In the genomic region with DNA sequence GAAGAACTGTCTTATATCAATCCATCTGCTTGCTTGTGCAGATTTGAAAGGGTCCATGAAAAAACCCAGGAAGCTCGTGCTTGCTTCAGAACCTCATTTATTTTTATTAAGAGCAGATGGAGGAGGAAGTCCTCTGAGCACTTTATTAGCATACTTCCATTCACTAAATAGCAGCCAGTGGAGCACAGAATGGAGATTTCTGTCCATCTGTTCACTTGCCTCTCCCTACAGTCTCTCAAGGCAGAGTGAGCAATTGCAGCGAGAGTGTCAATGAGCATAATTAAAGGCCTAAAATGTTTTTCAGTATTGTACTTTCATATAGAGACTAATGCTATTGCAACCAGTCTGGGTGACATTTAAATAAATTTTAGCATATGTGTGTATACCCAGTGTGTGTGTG, we compare ENCODE assay signal across 13 mouse cellular contexts.
DNase-seq lines count a peak whose midpoint lies in the region; ATAC-seq and TF ChIP-seq lines count a peak whose summit lies in the region.
"Had no signal": no experiment of that assay in that cellular context is flagged by ENCODE, and none has a peak within 500 bp of the region (broad histone marks: within the 10 kb centered on the region; RNA-seq: fewer than 3 reads in every experiment).

No protein-coding gene starts in this region.

- H3K9ac ChIP-seq in liver, postnatal 0 days (replicated peaks) = no peak overlapping the region
- H3K9ac ChIP-seq: heart, embryonic 13.5 days had no signal

- H3K4me3 ChIP-seq in layer of hippocampus, adult 2 months = no peak overlapping the region
- H3K4me3 ChIP-seq in liver, postnatal 0 days (ENCODE audit: low read depth, low read length) = no peak overlapping the region
- H3K4me3 ChIP-seq: heart, embryonic 13.5 days had no signal

- H3K4me2 ChIP-seq in liver, postnatal 0 days (ENCODE audit: low read depth, low read length) = no peak overlapping the region
- H3K4me2 ChIP-seq: heart, embryonic 13.5 days had no signal

- no peaks in the 10 kb centered on the region for H3K27me3 ChIP-seq in liver, postnatal 0 days (ENCODE audit: insufficient read depth, low read length)
- H3K27me3 ChIP-seq: heart, embryonic 13.5 days had no signal

- no peaks in the 10 kb centered on the region for H3K4me1 ChIP-seq in liver, postnatal 0 days (ENCODE audit: insufficient read depth)
- H3K4me1 ChIP-seq: heart, embryonic 13.5 days had no signal

- no peak overlapping the region for H3K27ac ChIP-seq in layer of hippocampus, adult 2 months
- no peak overlapping the region for H3K27ac ChIP-seq in liver, postnatal 0 days (ENCODE audit: low read depth)
- H3K27ac ChIP-seq: heart, embryonic 13.5 days; kidney, postnatal 0 days had no signal

- peak; percentile 14; the same call in 1 of the 2 replicates for TF ChIP-seq CTCF in layer of hippocampus, adult 2 months (conservative IDR thresholded peaks at IDR 0.05)
- TF ChIP-seq CTCF in liver, postnatal 0 days (IDR thresholded peaks at IDR 0.05; ENCODE audit: low read depth) = no peak

- H3K36me3 ChIP-seq in liver, postnatal 0 days (replicated peaks; ENCODE audit: insufficient read depth, low read length) = no peaks in the 10 kb centered on the region
- H3K36me3 ChIP-seq: heart, embryonic 13.5 days had no signal

- no peak for ATAC-seq in liver, postnatal 0 days
- ATAC-seq: inflammation-experienced regulatory T-cells, adult 6 months had no signal

- DNase-seq in embryo, embryonic 11 days = peak; percentile 1
- no peak for DNase-seq in embryo, embryonic 10 days (ENCODE audit: low spot score)
- peak; percentile 2 to 9 for DNase-seq in right cerebral cortex, adult 2 months (ENCODE audit: low spot score in 2 of 2)
- DNase-seq in right cerebral cortex, postnatal 25 days = no peak
- DNase-seq in layer of hippocampus, adult 2 months (ENCODE audit: low spot score in 2 of 2) = peak; percentile 25 to 55
- no peak for DNase-seq in liver, postnatal 0 days
- DNase-seq in gastrocnemius, postnatal 4 days (ENCODE audit: low spot score in 2 of 2) = no peak
- no peak for DNase-seq in right cerebral cortex, adult 18-20 months
- DNase-seq: cerebellum, adult 8-10 months; gastrocnemius, postnatal 10 days had no signal

- TF ChIP-seq EP300 in liver, postnatal 0 days (IDR thresholded peaks at IDR 0.05; ENCODE audit: low read depth) = no peak

- WGBS in liver, postnatal 0 days (ENCODE audit: insufficient replicate concordance) = 61% methylated on average over 2 of the region's 2 CpGs

- no peaks in the 10 kb centered on the region for H3K9me3 ChIP-seq in liver, postnatal 0 days (ENCODE audit: low read length)
- H3K9me3 ChIP-seq: heart, embryonic 13.5 days had no signal

Comparison
In these comparisons a context has a peak if more than half of its experiments do, and no peak if none do; other contexts are left out.
1. DNase-seq: peak in embryo, embryonic 11 days (single experiment), right cerebral cortex, adult 2 months (2 of 2) and layer of hippocampus, adult 2 months (2 of 2); none in embryo, embryonic 10 days (single experiment), right cerebral cortex, postnatal 25 days (single experiment), liver, postnatal 0 days (single experiment), gastrocnemius, postnatal 4 days (0 of 2) and right cerebral cortex, adult 18-20 months (single experiment).